Mouse (Mus musculus) granulocyte monocyte progenitor cell, adult 5-6 weeks (primary cell): ENCODE data around the gene Cox14. TPM values are rescaled to one million over a fixed set of nuclear protein-coding genes. Genes with fewer than 3 reads are reported as not detected.
A peak's percentile ranks its signal among the peaks of the same experiment; 100 is the strongest.

Source experiments
- ATAC-seq: replicated peaks from 2 replicates; pipeline ENCODE4 v1.8.0; 2016; ENCODE audit warnings: mild to moderate bottlenecking, moderate TSS enrichment, inconsistent platforms; ENCODE audit not compliant: poor library complexity, severe bottlenecking
- total RNA-seq, 2 experiments: library from RNA; stranded (forward) in 1 of 2; stranded (reverse) in 1 of 2; fragments of 200-712, 200-1000 nt in 1 of 2; fragments of >200 nt in 1 of 2; fragmentation: Nextera tagmentation in 1 of 2; gene quantifications; 2 replicates each; pipeline ENCODE4 v1.2.3; 2014 to 2017

Cox14 gene
- total RNA-seq, 2 experiments from 2014 or later, result 47.3 to 57.0 TPM

- peak; percentile 48; the same call in 1 of the 2 replicates for ATAC-seq
Observed at GRCm38 (mm10) chr15:99705440-99706048, 19.9 kb upstream of the Cox14 start, which contains the start of gene Gm17349. Gm17349 (minus strand) TSS chr15:99705490.

- no peak for ATAC-seq
Observed at GRCm38 (mm10) chr15:99708176-99708575, 17.2 kb upstream of the Cox14 start.

- no peak for ATAC-seq
Observed at GRCm38 (mm10) chr15:99710221-99711190, 14.9 kb upstream of the Cox14 start.

- no peak for ATAC-seq
Observed at GRCm38 (mm10) chr15:99711491-99711890, 13.9 kb upstream of the Cox14 start.

- no peak for ATAC-seq
Observed at GRCm38 (mm10) chr15:99712666-99713559, 12.5 kb upstream of the Cox14 start.

- no peak for ATAC-seq
Observed at GRCm38 (mm10) chr15:99713569-99713968, 11.8 kb upstream of the Cox14 start.

- no peak for ATAC-seq
Observed at GRCm38 (mm10) chr15:99714206-99714605, 11.2 kb upstream of the Cox14 start.

- ATAC-seq, result peak; percentile 59
Observed at GRCm38 (mm10) chr15:99714858-99715257, 10.6 kb upstream of the Cox14 start.

GRCm38 (mm10) chr15:99715361-99715865 lies 10.0 kb upstream of the Cox14 start:
- ATAC-seq, result no peak

- ATAC-seq, result no peak
Observed at GRCm38 (mm10) chr15:99715982-99716746, 9.3 kb upstream of the Cox14 start.

- no peak for ATAC-seq
Observed at GRCm38 (mm10) chr15:99716814-99717213, 8.6 kb upstream of the Cox14 start.

- peak; percentile 40 for ATAC-seq
Observed at GRCm38 (mm10) chr15:99717386-99718334, 7.8 kb upstream of the Cox14 start, which contains the start of gene Gpd1. Gpd1 (plus strand) TSS chr15:99717515.

GRCm38 (mm10) chr15:99718461-99719021 lies 6.9 kb upstream of the Cox14 start:
- no peak for ATAC-seq

- ATAC-seq, result no peak
Observed at GRCm38 (mm10) chr15:99719865-99720264, 5.6 kb upstream of the Cox14 start.

- ATAC-seq, result no peak
Observed at GRCm38 (mm10) chr15:99721921-99722743, 3.3 kb upstream of the Cox14 start.

- ATAC-seq, result no peak
Observed at GRCm38 (mm10) chr15:99723120-99723514, 2.3 kb upstream of the Cox14 start.
